Mouse (Mus musculus) cerebellum, postnatal 36 days (tissue): ENCODE data around the gene Golga4.

Source experiments
- DNase-seq, 2 experiments: peaks; one replicate each; pipeline ENCODE4 v3.0.0; 2021 to 2022; ENCODE audit warnings: mixed read lengths in 2 of 2

The Golga4 gene

GRCm38 (mm10) chr9:118506020-118506403 is at the start of gene Golga4:
Gene Golga4 (plus strand): TSS chr9:118506267.
- DNase-seq = peak; percentile 97

- DNase-seq = no peak
Measured at GRCm38 (mm10) chr9:118456405-118456804, 49.7 kb upstream of the Golga4 start.

GRCm38 (mm10) chr9:118458039-118458438 is 48.0 kb upstream of the Golga4 start:
- DNase-seq = no peak

- DNase-seq = no peak
Measured at GRCm38 (mm10) chr9:118464031-118464430, 42.0 kb upstream of the Golga4 start.

GRCm38 (mm10) chr9:118468301-118468700 is 37.8 kb upstream of the Golga4 start:
- no peak for DNase-seq

- no peak for DNase-seq
Measured at GRCm38 (mm10) chr9:118469272-118469671, 36.8 kb upstream of the Golga4 start.

- no peak for DNase-seq
Measured at GRCm38 (mm10) chr9:118471296-118471695, 34.8 kb upstream of the Golga4 start.

- peak; percentile 31 to 34 for DNase-seq
Measured at GRCm38 (mm10) chr9:118476211-118476765, 29.8 kb upstream of the Golga4 start.

- DNase-seq = peak in 1 of 2 experiments; percentile 37
Measured at GRCm38 (mm10) chr9:118476766-118477271, 29.2 kb upstream of the Golga4 start.

- peak in 1 of 2 experiments; percentile 36 for DNase-seq
Measured at GRCm38 (mm10) chr9:118477281-118477931, 28.7 kb upstream of the Golga4 start.

GRCm38 (mm10) chr9:118477961-118478360 is 28.1 kb upstream of the Golga4 start, which contains the start of gene Eomes:
Gene Eomes (plus strand): TSS chr9:118478212.
- peak; percentile 44 to 62 for DNase-seq

- peak in 1 of 2 experiments; percentile 64 for DNase-seq
Measured at GRCm38 (mm10) chr9:118478458-118478838, 27.6 kb upstream of the Golga4 start.

- DNase-seq = peak; percentile 62 to 68
Measured at GRCm38 (mm10) chr9:118478839-118479507, 27.1 kb upstream of the Golga4 start.

GRCm38 (mm10) chr9:118479508-118480291 is 26.4 kb upstream of the Golga4 start:
- no peak for DNase-seq

GRCm38 (mm10) chr9:118480292-118480690 is 25.8 kb upstream of the Golga4 start:
- DNase-seq = no peak

GRCm38 (mm10) chr9:118482210-118482609 is 23.9 kb upstream of the Golga4 start:
- no peak for DNase-seq

- no peak for DNase-seq
Measured at GRCm38 (mm10) chr9:118486361-118487095, 19.5 kb upstream of the Golga4 start.

GRCm38 (mm10) chr9:118487096-118487395 is 19.0 kb upstream of the Golga4 start:
- DNase-seq = no peak

- DNase-seq = peak in 1 of 2 experiments; percentile 55
Measured at GRCm38 (mm10) chr9:118487636-118488035, 18.4 kb upstream of the Golga4 start.

- DNase-seq = peak; percentile 64 to 76
Measured at GRCm38 (mm10) chr9:118488138-118488895, 17.8 kb upstream of the Golga4 start.

GRCm38 (mm10) chr9:118488896-118489578 is 17.0 kb upstream of the Golga4 start:
- no peak for DNase-seq
